Mouse (Mus musculus) brain, embryonic 14.5 days (tissue): ENCODE measurements around the gene Chst12. TPM values are rescaled to one million over a fixed set of nuclear protein-coding genes. Genes with fewer than 3 reads are reported as not detected.
A peak's percentile ranks its signal among the peaks of the same experiment; 100 is the strongest.

Source experiments
- DNase-seq: peaks from one replicate; pipeline ENCODE4 v3.0.0-alpha.2; 2011; ENCODE audit warnings: low read depth
- CTCF ChIP-seq: fragments of 200-500 bp; IDR thresholded peaks from 2 replicates; pipeline ENCODE4 v1.5.1; 2012; ENCODE audit warnings: inconsistent platforms, mild to moderate bottlenecking, moderate library complexity, borderline replicate concordance; ENCODE audit not compliant: insufficient read depth, insufficient read length; ENCODE audit errors: extremely low read depth
- POLR2A ChIP-seq: fragments of 200-500 bp; IDR thresholded peaks from 2 replicates; pipeline ENCODE4 v1.6.1; 2012; ENCODE audit warnings: mild to moderate bottlenecking, inconsistent platforms, borderline replicate concordance; ENCODE audit not compliant: poor library complexity, insufficient read depth, insufficient read length, severe bottlenecking; ENCODE audit errors: extremely low read depth
- polyA plus RNA-seq: library from polyadenylated mRNA; depleted of rRNA; stranded (reverse); fragments of >200 nt; gene quantifications from 2 replicates; pipeline ENCODE4 v1.2.3, GENCODE M21; 2012

Chst12 gene
- polyA plus RNA-seq, 1 experiment: 15.7 TPM

DNA sequence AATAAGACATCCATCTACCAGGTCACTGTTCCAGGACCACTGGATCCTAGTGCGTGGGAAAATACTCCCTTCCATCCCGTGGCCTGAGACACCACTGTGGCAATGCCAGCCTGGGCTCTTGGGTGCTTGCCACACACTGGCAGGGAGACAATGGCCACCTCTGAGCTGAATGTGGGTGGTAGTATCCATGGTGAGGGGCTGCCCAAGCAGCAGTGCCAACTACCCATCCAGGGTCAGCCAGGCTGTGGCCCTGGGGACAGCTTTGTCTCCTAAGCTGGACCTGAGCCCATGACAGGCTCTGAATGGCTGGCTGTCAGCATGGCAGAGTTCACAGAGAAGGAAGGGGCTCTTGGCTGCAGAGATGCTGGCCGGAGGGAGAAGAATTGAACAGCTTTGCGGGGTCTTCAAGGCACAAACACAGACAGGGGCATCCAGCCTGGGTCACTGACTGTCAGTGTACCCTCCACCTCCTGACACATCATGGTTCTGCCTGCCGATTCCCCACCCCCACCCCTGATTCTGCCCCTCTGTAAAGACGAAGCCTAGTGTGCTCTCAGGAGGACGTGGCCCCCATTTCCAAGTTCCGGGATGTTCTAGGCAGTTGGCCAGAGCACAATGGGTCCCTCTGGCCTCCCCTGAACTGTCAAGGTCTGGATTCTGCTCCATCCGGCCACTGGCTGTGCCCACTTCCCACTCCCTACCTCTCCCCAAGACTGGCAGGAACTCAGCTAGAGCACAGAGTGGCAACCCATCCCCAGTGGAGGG, 37.6 kb downstream of the Chst12 start:
- DNase-seq: peak; percentile 89
- TF ChIP-seq CTCF (no peak), POLR2A (no peak)

- TF ChIP-seq CTCF: no peak
- no peak for TF ChIP-seq POLR2A
- DNase-seq: no peak
Measured at GRCm38 (mm10) chr5:140545651-140546050, 40.3 kb downstream of the Chst12 start.

DNA sequence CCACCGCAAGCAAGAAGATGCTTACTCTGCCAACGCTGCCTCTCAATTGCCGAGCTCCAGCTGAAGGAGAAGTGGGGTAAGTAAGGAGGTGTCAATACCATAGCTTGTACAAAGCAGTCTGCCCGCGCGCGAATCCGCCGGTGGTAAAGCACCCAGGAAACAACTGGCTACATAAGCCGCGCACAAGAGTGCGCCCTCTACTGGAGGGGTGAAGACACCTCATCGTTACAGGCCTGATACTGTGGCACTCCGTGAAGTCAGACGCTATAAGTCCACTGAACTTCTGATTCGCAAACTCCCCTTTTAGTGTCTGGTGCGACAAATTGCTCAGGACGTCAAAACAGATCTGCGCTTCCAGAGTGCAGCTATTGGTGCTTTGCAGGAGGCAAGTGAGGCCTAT, 41.0 kb downstream of the Chst12 start:
- DNase-seq: no peak
- TF ChIP-seq POLR2A (no peak), CTCF (peak; percentile 31; the same call in 1 of the 2 replicates)

- DNase-seq: peak; percentile 97
- TF ChIP-seq CTCF (no peak), POLR2A (no peak)
Measured at GRCm38 (mm10) chr5:140549306-140550047, 44.1 kb downstream of the Chst12 start.

GRCm38 (mm10) chr5:140553719-140554118, 48.4 kb downstream of the Chst12 start:
- no peak for TF ChIP-seq CTCF
- no peak for TF ChIP-seq POLR2A
- DNase-seq: no peak

GRCm38 (mm10) chr5:140556859-140557258, 51.5 kb downstream of the Chst12 start:
- DNase-seq: no peak
- TF ChIP-seq CTCF (no peak), POLR2A (no peak)

DNA sequence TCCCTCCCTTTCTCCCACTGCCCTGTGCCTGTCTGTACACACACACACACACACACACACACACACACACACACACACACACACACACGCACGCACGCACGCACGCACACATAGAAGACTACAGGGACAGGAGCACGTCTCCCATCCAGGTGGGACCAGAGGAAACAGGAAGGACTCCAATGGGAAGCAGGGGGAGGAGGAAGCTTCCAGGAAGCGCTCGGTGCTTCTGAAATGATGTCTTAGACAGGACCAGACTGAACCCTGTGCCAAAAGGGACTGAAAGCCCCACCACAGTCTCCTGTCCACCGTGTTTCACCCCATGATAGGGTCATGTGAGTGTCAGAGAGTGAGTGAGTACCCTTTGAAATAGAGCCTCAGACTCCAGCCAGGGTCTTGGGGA, 57.3 kb downstream of the Chst12 start:
- no peak for DNase-seq
- TF ChIP-seq POLR2A (no peak), CTCF (no peak)

DNA sequence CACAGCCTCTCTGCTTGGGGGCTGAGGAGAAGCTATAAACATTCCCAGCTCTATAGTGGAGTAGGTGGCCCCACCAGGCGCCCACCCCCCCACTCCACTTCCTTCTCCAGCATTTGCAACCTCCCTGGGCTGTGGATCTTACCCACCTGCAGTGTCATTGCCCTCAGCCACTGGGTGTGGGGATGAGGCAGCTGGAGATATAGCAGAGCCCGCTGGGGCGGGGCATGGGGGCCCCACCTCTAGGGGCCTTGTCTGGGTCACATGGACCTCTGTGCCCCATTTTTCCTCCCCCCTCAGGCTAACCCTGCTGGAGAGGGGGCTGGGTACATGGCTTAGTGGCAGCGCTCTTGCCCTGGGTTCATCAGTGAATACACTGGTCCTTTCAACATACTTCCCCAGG, 59.5 kb downstream of the Chst12 start, which contains the start of gene Grifin:
TSS of gene Grifin (minus strand) at position 176 of the 400 bp plus-strand sequence.
- DNase-seq: no peak
- TF ChIP-seq CTCF (no peak), POLR2A (no peak)

GRCm38 (mm10) chr5:140565451-140565850, 60.1 kb downstream of the Chst12 start:
- TF ChIP-seq POLR2A (no peak), CTCF (no peak)
- DNase-seq: peak; percentile 68

- no peak for DNase-seq
Measured at GRCm38 (mm10) chr5:140565856-140566255, 60.5 kb downstream of the Chst12 start.

GRCm38 (mm10) chr5:140566271-140566670, 60.9 kb downstream of the Chst12 start:
- DNase-seq: no peak
- TF ChIP-seq POLR2A: no peak

More at GRCm38 (mm10) chr5:140565856-140566255, 60.5 kb downstream of the Chst12 start:
- TF ChIP-seq POLR2A: no peak
- peak; percentile 50 for TF ChIP-seq CTCF

DNA sequence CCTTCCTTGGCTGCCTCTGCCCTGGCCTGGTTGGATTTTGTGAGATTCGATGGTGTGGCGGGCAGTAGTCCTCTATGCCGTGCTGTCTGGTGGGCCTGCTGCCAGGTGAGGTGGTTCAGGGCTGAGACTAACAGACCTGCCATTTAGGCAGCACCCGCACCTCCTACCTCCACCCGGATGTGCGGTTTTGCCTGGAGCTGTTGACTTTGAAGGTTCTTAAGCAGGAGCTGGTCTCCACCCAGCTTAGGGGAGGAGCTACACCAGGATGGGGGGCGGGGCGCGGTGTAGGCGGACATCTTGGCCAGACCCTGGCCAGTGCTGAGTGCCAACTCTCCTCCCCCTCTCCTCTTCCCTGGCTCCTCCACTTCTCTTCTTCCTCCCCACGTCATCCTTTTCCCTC, 62.0 kb downstream of the Chst12 start:
- no peak for TF ChIP-seq POLR2A
- no peak for TF ChIP-seq CTCF
- peak; percentile 75 for DNase-seq

DNA sequence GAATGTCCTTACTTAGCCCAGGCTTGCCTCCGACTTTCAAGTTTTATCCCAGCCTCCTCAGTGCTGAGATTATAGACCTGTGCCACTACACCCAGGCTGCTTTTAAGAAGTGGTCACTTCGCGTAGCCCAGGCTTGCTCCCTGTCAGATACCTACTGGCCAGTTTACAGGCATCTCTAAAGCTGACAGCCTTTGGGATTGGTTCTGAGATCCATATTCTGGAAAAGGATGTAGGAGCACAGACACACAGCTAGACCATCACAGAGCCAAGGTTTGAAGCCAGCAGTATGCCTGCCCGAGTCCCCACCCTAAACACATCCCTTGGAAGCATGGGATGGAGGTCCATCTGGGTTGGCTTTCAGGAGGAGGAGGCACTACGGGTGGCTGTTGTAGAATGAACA, 62.4 kb downstream of the Chst12 start:
- DNase-seq: no peak
- TF ChIP-seq CTCF: no peak
- no peak for TF ChIP-seq POLR2A
